Mouse (Mus musculus) midbrain, embryonic 16.5 days (tissue): ENCODE data around the gene Ccni. TPM values are rescaled to one million over a fixed set of nuclear protein-coding genes. Genes with fewer than 3 reads are reported as not detected.
A peak's percentile ranks its signal among the peaks of the same experiment; 100 is the strongest.

Experiments
- ATAC-seq: fragments of 200-750 bp; cut with Nextera tagmentation; 2 replicates; pipeline ENCODE4 v1.8.0; 2017; ENCODE audit warnings: moderate TSS enrichment
- H3K27ac ChIP-seq: fragments of 300-500 bp; sonication (generic); 2 replicates; pipeline ENCODE4 v1.5.1; 2014; ENCODE audit warnings: mild to moderate bottlenecking, low read length, mixed read lengths
- H3K27me3 ChIP-seq: fragments of 300-500 bp; sonication (generic); 2 replicates; pipeline ENCODE4 v1.6.1; 2014; ENCODE audit warnings: low read depth, low read length, mixed read lengths; ENCODE audit not compliant: control insufficient read depth, insufficient read depth
- H3K36me3 ChIP-seq: fragments of 300-500 bp; sonication (generic); 2 replicates; pipeline ENCODE4 v1.6.1; 2014; ENCODE audit warnings: mild to moderate bottlenecking, low read length, moderate library complexity, mixed read lengths; ENCODE audit not compliant: control insufficient read depth, insufficient read depth
- H3K4me1 ChIP-seq: fragments of 300-500 bp; sonication (generic); 2 replicates; pipeline ENCODE4 v1.6.1; 2014; ENCODE audit warnings: mild to moderate bottlenecking, low read length, mixed read lengths; ENCODE audit not compliant: control insufficient read depth, insufficient read depth
- H3K4me2 ChIP-seq: fragments of 300-500 bp; sonication (generic); 2 replicates; pipeline ENCODE4 v1.6.1; 2014; ENCODE audit warnings: mild to moderate bottlenecking, low read length, mixed read lengths
- H3K4me3 ChIP-seq: fragments of 300-500 bp; sonication (generic); 2 replicates; pipeline ENCODE4 v1.5.1; 2014; ENCODE audit warnings: low read depth, mild to moderate bottlenecking, low read length, moderate library complexity, mixed read lengths
- H3K9ac ChIP-seq: fragments of 300-500 bp; sonication (generic); 2 replicates; pipeline ENCODE4 v1.6.1; 2014; ENCODE audit warnings: low read depth, low read length, mixed read lengths
- H3K9me3 ChIP-seq: fragments of 300-500 bp; sonication (generic); replicated peaks from 2 replicates; pipeline ENCODE4 v1.6.1; 2014; ENCODE audit warnings: mild to moderate bottlenecking, low read length, mixed read lengths; ENCODE audit not compliant: control insufficient read depth, poor library complexity, severe bottlenecking
- WGBS: fragments of 180-500 bp; shearing (Covaris S2); extraction: QIAGEN DNeasy Blood & Tissue Kit; methylation state at CpG from one replicate; pipeline ENCODE4 v1.1.7; 2014; 5-methylcytosine and 5-hydroxymethylcytosine counted together
- polyA plus RNA-seq: library from polyadenylated mRNA; unstranded; fragments of >200 nt; fragmentation: Nextera tagmentation; extraction: Ambion mirVana; gene quantifications from 2 replicates; pipeline ENCODE4 v1.2.1, GENCODE M21; 2015

The Ccni gene
- polyA plus RNA-seq, 1 experiment from 2014 or later = 135 TPM

DNA sequence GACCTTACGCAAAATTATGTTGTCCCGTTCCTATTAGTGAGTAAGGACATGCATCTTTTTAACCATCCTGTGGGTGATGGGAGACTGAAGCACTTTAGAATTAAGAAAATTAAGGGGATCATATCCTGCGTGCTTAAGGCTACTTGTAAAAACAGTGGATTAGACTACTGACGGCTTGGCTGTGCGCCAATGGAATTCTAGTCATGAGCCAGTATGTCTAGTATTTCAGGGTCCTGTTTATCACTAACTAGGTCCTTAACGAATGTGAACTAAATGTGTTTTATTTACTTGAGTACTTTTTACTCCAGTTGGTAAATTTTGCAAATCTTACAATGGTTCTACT is 682 bp upstream of the Ccni start:
- peak overlapping the region; percentile 90 for H3K27ac ChIP-seq
- peak overlapping the region; percentile 93 for H3K9ac ChIP-seq
- WGBS = 2% methylated on average over 6 of the region's 6 CpGs
- no peak; the same call in 1 of the 2 replicates for ATAC-seq
- H3K9me3 ChIP-seq = no peaks in the 10 kb centered on the region
- H3K4me1 ChIP-seq = peaks cover 29% of the 10 kb centered on the region
- peak overlapping the region; percentile 64 for H3K4me2 ChIP-seq
- H3K4me3 ChIP-seq = peak overlapping the region; percentile 89
- no peaks in the 10 kb centered on the region for H3K27me3 ChIP-seq
- H3K36me3 ChIP-seq = no peaks in the 10 kb centered on the region

DNA sequence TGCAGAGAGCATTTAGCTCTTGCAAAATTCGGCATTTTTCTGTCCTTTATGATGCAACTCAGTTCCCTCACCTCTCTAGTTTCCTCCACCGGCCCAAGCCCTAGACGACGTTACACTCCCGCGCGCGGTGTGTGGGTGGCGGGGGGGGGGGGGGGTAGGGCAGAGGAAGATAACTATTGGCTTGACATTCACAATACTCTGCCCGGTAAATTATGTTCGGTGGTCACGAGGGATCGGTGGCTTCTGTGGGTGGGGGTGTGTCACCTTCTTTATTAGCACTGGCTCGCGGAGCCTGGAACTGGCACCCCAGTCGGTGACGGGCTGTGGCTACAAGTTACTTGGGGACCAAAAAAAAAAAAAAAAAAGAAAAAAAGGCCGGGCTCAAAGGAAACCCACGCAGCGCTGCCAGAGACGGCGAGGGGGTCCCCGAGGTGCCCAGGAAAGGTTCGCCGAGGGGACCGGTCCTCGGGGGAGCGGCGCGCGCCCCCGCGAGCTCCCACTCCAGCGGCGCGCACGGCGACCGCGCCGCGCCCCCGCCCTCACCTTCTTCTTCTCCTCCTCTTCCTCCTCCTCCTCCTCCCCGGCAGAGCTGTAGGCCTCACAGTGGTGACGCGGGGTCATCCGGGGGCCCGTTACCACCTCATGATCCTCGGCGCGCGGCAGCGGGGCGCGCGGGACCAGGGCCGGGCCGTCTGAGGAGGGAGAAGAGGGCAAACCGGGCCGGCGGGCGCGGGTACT is 755 bp downstream of the Ccni start:
- WGBS = 0% methylated on average over 24 of the region's 63 CpGs

DNA sequence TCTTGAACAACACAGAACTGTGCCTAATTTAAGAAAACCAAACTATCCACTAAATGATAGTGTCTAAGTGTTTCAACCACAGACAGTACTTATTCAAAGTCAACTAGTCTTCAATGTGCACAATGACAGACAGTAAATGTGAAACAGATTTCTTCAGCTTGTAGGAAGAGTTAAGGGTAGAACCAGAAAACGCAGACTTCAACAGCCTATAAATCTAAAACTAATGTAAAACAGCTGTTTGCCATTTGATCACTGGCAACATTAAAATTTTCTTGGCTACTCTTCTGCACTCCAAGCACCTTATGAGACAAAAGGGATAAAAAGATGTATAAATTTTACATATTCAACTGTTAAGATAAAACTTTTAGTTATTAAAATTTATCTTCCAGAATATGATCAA is 5.1 kb downstream of the Ccni start:
- Histone ChIP-seq H3K4me2 (no peak overlapping the region), H3K27me3 (no peaks in the 10 kb centered on the region), H3K27ac (no peak overlapping the region), H3K36me3 (peaks cover 7% of the 10 kb centered on the region), H3K4me3 (no peak overlapping the region), H3K4me1 (peaks cover 19% of the 10 kb centered on the region), H3K9me3 (no peaks in the 10 kb centered on the region), H3K9ac (no peak overlapping the region)
- WGBS = 97% methylated on average over 1 of the region's 1 CpGs
- ATAC-seq = no peak

More for the DNA sequence above, 755 bp downstream of the Ccni start:
- Histone ChIP-seq H3K4me3 (peak overlapping the region; percentile 89), H3K4me2 (peak overlapping the region; percentile 87), H3K36me3 (peaks cover 3% of the 10 kb centered on the region; the same call in 1 of the 2 replicates), H3K9ac (peak overlapping the region; percentile 93), H3K27ac (peak overlapping the region; percentile 90), H3K4me1 (peaks cover 29% of the 10 kb centered on the region), H3K9me3 (no peaks in the 10 kb centered on the region), H3K27me3 (no peaks in the 10 kb centered on the region)
- peak; percentile 74 for ATAC-seq

DNA sequence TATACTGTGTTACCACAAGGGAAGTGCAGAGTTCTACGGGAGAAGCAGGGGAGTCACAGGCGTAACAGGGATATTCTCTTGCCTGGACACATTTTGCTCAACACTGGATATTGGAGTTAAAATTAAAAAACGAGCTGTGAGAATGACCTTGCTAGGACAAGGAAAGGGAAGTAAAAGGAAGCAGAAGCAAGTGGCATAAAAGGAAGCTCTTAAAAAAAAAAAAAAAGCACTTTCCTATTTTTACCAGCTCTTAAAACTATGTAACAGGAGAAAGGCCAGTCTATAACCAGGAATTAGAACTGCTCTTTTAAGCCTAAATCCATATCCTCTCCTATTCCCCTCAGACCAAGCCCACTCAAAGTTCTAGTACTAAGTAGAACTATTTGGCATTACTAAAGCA is 8.1 kb downstream of the Ccni start:
- 90% methylated on average over 3 of the region's 3 CpGs for WGBS
- H3K4me3 ChIP-seq = no peak overlapping the region
- no peaks in the 10 kb centered on the region for H3K9me3 ChIP-seq
- H3K4me1 ChIP-seq = peaks cover 6% of the 10 kb centered on the region
- no peak for ATAC-seq
- H3K27ac ChIP-seq = no peak overlapping the region
- no peak overlapping the region for H3K9ac ChIP-seq
- no peaks in the 10 kb centered on the region for H3K27me3 ChIP-seq
- H3K4me2 ChIP-seq = no peak overlapping the region
- H3K36me3 ChIP-seq = peaks cover 7% of the 10 kb centered on the region

DNA sequence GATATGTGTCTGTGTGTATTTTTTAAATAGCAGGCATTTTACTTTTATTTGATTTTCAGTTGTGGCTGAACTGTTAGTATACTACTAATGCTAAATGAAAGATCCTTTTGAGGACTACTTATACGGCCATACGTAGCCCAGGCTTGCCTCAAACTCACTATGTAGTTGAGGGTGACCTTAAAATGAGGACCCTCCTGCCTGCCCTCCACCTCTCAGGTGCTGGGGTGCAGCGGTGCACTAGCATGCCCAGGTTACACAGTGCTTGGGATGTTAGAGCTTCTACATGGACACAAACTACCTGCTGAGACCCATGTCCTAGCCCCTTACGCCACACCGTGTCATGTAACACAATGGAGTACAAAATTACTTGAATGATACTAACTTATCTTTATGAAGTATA is 15.9 kb downstream of the Ccni start:
- WGBS = 97% methylated on average over 5 of the region's 5 CpGs
- no peak overlapping the region for H3K4me3 ChIP-seq

DNA sequence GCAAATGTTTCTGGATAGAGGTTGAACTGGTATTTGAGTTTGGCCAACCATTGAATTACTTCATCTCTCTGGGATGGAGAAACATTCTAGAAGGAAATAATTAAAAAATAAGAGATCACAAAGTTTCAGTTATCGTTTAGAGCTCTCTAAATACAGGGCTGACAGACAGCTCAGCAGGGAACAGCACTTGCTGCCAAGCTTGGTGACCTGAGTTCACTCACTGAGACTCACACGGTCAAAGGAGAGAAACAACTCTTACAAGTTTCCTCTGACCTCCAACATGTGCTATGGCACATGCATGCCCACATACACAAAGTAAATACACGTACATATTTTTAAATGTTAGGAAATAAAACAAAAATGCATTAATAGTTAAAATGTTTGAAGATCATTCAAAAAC is 16.7 kb downstream of the Ccni start:
- H3K27me3 ChIP-seq = no peaks in the 10 kb centered on the region
- 74% methylated on average over 3 of the region's 3 CpGs for WGBS
- H3K36me3 ChIP-seq = peaks cover 16% of the 10 kb centered on the region; the same call in 1 of the 2 replicates
- H3K9me3 ChIP-seq = no peaks in the 10 kb centered on the region
- no peak overlapping the region for H3K4me2 ChIP-seq
- H3K4me3 ChIP-seq = no peak overlapping the region
- no peak overlapping the region for H3K9ac ChIP-seq
- H3K4me1 ChIP-seq = 0 out of 2 replicates have a peak, but pooled peaks cover 2% of the 10 kb centered on the region
- no peak for ATAC-seq
- H3K27ac ChIP-seq = no peak overlapping the region

More for the DNA sequence above, 15.9 kb downstream of the Ccni start:
- H3K9ac ChIP-seq = no peak overlapping the region
- no peak for ATAC-seq
- H3K4me2 ChIP-seq = no peak overlapping the region
- H3K9me3 ChIP-seq = no peaks in the 10 kb centered on the region
- 0 out of 2 replicates have a peak, but pooled peaks cover 2% of the 10 kb centered on the region for H3K4me1 ChIP-seq
- no peaks in the 10 kb centered on the region for H3K27me3 ChIP-seq
- no peak overlapping the region for H3K27ac ChIP-seq
- peaks cover 14% of the 10 kb centered on the region; the same call in 1 of the 2 replicates for H3K36me3 ChIP-seq

DNA sequence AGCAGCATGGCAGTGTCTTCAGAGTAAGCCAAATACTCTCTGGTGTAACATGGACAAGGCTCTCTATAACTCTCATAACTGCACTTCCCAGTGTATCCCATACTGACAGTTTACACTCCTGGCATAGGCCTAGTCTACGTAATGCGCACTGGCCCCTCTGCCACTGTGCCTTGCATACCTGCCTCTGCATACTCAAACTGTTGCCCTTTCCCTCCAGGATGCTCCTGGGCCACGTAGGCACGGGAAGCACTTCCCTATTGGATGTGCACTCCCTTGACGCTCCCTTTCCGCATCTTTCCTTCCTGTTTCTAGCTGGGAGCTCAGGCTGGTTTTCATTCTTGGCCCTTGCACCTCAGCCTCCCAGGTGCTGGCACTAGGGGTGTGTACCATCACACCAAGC is 21.7 kb downstream of the Ccni start:
- 89% methylated on average over 6 of the region's 6 CpGs for WGBS
- Histone ChIP-seq H3K36me3 (peaks cover 23% of the 10 kb centered on the region; the same call in 1 of the 2 replicates), H3K27ac (no peak overlapping the region), H3K4me2 (no peak overlapping the region), H3K4me1 (no peaks in the 10 kb centered on the region), H3K27me3 (no peaks in the 10 kb centered on the region), H3K9ac (no peak overlapping the region), H3K4me3 (no peak overlapping the region), H3K9me3 (no peaks in the 10 kb centered on the region)
- no peak for ATAC-seq

DNA sequence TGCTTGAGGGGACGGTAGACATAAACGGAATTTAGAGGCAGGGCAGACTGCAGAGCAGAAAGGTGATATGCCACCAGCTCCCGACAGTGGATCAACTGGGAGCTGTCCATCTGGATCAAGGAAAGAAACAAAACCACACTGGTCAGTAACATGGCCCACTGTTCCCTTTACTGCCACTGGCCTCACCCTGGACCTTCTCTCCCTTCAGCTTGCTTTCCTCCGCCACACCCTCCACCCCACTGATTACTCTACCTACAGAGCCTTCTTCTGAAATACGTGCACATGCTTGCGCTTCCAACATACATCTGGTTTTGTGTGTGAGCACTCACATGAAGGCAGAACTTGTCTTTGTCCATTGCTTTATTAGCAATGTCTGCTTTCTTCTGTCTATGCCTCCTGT is 23.0 kb downstream of the Ccni start:
- no peak overlapping the region for H3K9ac ChIP-seq
- no peak overlapping the region for H3K4me2 ChIP-seq
- no peak for ATAC-seq
- H3K27ac ChIP-seq = no peak overlapping the region
- H3K9me3 ChIP-seq = no peaks in the 10 kb centered on the region
- H3K4me1 ChIP-seq = no peaks in the 10 kb centered on the region
- no peaks in the 10 kb centered on the region for H3K27me3 ChIP-seq
- H3K36me3 ChIP-seq = peaks cover 20% of the 10 kb centered on the region; the same call in 1 of the 2 replicates
- WGBS = 83% methylated on average over 6 of the region's 6 CpGs
- no peak overlapping the region for H3K4me3 ChIP-seq

DNA sequence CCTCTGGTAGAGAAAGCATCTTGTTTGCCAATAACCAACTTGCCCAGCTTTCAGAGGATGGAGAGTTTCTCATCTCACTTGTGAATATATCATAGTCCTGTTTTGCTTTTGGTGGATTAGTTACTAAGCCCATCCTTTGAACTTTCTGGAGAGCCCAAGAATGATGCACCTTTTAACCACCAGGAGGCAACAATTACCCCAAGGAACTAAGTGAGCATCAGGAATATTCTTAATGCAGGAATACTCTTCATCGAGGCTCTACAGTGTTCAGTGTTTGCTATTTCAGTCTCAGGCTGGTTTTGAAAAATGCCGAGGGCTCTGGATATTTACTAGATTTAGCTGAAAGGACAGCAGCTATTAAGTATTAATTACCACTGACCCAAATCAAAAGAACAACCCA is 26.0 kb downstream of the Ccni start:
- Histone ChIP-seq H3K27me3 (no peaks in the 10 kb centered on the region), H3K9ac (no peak overlapping the region), H3K4me3 (no peak overlapping the region), H3K36me3 (peaks cover 13% of the 10 kb centered on the region; the same call in 1 of the 2 replicates), H3K4me2 (no peak overlapping the region), H3K9me3 (no peaks in the 10 kb centered on the region), H3K27ac (no peak overlapping the region), H3K4me1 (no peaks in the 10 kb centered on the region)
- 77% methylated on average over 2 of the region's 2 CpGs for WGBS
- no peak for ATAC-seq
